Mouse (Mus musculus) midbrain, embryonic 12.5 days (tissue): Measurements from ENCODE around the gene Khdc3. TPM values are rescaled to one million over a fixed set of nuclear protein-coding genes. Genes with fewer than 3 reads are reported as not detected.
"Not testable (repeated sequence)": the region's sequence is repeated elsewhere in the genome, so short reads cannot be mapped to it uniquely, and the experiment has no call there.

Experiments used
- ATAC-seq: fragments of 200-750 bp; cut with Nextera tagmentation; 2 replicates; pipeline ENCODE4 v1.8.0; 2017; ENCODE audit warnings: low read depth, moderate TSS enrichment, moderate library complexity; ENCODE audit not compliant: low FRiP score
- H3K27ac ChIP-seq: fragments of 300-500 bp; sonication (generic); replicated peaks from 2 replicates; pipeline ENCODE4 v1.5.1; 2016; ENCODE audit warnings: mild to moderate bottlenecking
- H3K27me3 ChIP-seq: fragments of 300-500 bp; sonication (generic); 2 replicates; pipeline ENCODE4 v1.6.1; 2016; ENCODE audit warnings: mild to moderate bottlenecking
- H3K36me3 ChIP-seq: fragments of 300-500 bp; sonication (generic); 2 replicates; pipeline ENCODE4 v1.6.1; 2016
- H3K4me1 ChIP-seq: fragments of 300-500 bp; sonication (generic); 2 replicates; pipeline ENCODE4 v1.6.1; 2016
- H3K4me2 ChIP-seq: fragments of 300-500 bp; sonication (generic); replicated peaks from 2 replicates; pipeline ENCODE4 v1.6.1; 2016; ENCODE audit warnings: mild to moderate bottlenecking, moderate library complexity
- H3K4me3 ChIP-seq: fragments of 300-500 bp; sonication (generic); 2 replicates; pipeline ENCODE4 v1.5.1; 2016; ENCODE audit warnings: mild to moderate bottlenecking
- H3K9ac ChIP-seq: fragments of 300-500 bp; sonication (generic); replicated peaks from 2 replicates; pipeline ENCODE4 v1.6.1; 2016; ENCODE audit warnings: mild to moderate bottlenecking, moderate library complexity
- H3K9me3 ChIP-seq: fragments of 300-500 bp; sonication (generic); 2 replicates; pipeline ENCODE4 v1.6.1; 2016; ENCODE audit warnings: mild to moderate bottlenecking
- WGBS: fragments of 180-500 bp; shearing (Covaris S2); methylation state at CpG from one replicate; pipeline ENCODE4 v1.1.7; 2016; 5-methylcytosine and 5-hydroxymethylcytosine counted together
- polyA plus RNA-seq: library from polyadenylated mRNA; unstranded; fragments of >200 nt; fragmentation: Nextera tagmentation; extraction: Ambion mirVana; gene quantifications from 2 replicates; pipeline ENCODE4 v1.2.1, GENCODE M21; 2016

Khdc3 gene
- polyA plus RNA-seq, result not detected in 2 replicates

- H3K27ac ChIP-seq, result no peak within 1 kb of the TSS
- WGBS, result 90% methylated on average over 5 of the region's 5 CpGs
- H3K4me2 ChIP-seq, result no peak within 1 kb of the TSS
- peaks cover 9% of the 10 kb centered on the region; the same call in 1 of the 2 replicates for H3K4me1 ChIP-seq
- H3K4me3 ChIP-seq, result no peak within 1 kb of the TSS
- peaks cover 49% of the 10 kb centered on the region for H3K27me3 ChIP-seq
- no peak for ATAC-seq
- H3K36me3 ChIP-seq, result no peaks in the 10 kb centered on the region
- H3K9ac ChIP-seq, result no peak within 1 kb of the TSS
- H3K9me3 ChIP-seq, result no peaks in the 10 kb centered on the region
These were observed at the start of gene Khdc3 for GRCm38 (mm10) chr9:73101536-73101935. TSS of gene Khdc3 (plus strand) at chr9:73101836.

- no peak overlapping the region for H3K27ac ChIP-seq
- WGBS, result 60% methylated on average over 10 of the region's 10 CpGs
- no peaks in the 10 kb centered on the region for H3K36me3 ChIP-seq
- H3K4me1 ChIP-seq, result no peaks in the 10 kb centered on the region
- H3K9ac ChIP-seq, result no peak overlapping the region
- no peak overlapping the region for H3K4me2 ChIP-seq
- H3K4me3 ChIP-seq, result no peak overlapping the region
- no peaks in the 10 kb centered on the region for H3K9me3 ChIP-seq
- no peaks in the 10 kb centered on the region for H3K27me3 ChIP-seq
- no peak for ATAC-seq
These were observed 46.2 kb upstream of the Khdc3 start for GRCm38 (mm10) chr9:73055441-73055911.

- ATAC-seq, result no peak
- Histone ChIP-seq H3K27ac (no peak overlapping the region), H3K9me3 (no peaks in the 10 kb centered on the region), H3K27me3 (no peaks in the 10 kb centered on the region), H3K4me1 (peaks cover 5% of the 10 kb centered on the region; the same call in 1 of the 2 replicates), H3K4me2 (no peak overlapping the region), H3K9ac (no peak overlapping the region), H3K36me3 (no peaks in the 10 kb centered on the region), H3K4me3 (no peak overlapping the region)
- WGBS, result 95% methylated on average over 4 of the region's 4 CpGs
These were observed 42.4 kb upstream of the Khdc3 start for GRCm38 (mm10) chr9:73059224-73059623.

GRCm38 (mm10) chr9:73063621-73064290, 37.9 kb upstream of the Khdc3 start:
- Histone ChIP-seq H3K27ac (no peak overlapping the region), H3K9ac (no peak overlapping the region), H3K4me2 (peak overlapping the region; percentile 26), H3K4me3 (no peak overlapping the region), H3K9me3 (no peaks in the 10 kb centered on the region), H3K36me3 (no peaks in the 10 kb centered on the region), H3K4me1 (peaks cover 11% of the 10 kb centered on the region; the same call in 1 of the 2 replicates), H3K27me3 (no peaks in the 10 kb centered on the region)
- ATAC-seq, result no peak
- 38% methylated on average over 15 of the region's 15 CpGs for WGBS

GRCm38 (mm10) chr9:73067086-73067485, 34.5 kb upstream of the Khdc3 start:
- Histone ChIP-seq H3K27ac (peak overlapping the region; percentile 35; the same call in 1 of the 2 replicates), H3K4me1 (peaks cover 11% of the 10 kb centered on the region; the same call in 1 of the 2 replicates), H3K36me3 (no peaks in the 10 kb centered on the region), H3K4me2 (peak overlapping the region; percentile 29), H3K27me3 (no peaks in the 10 kb centered on the region), H3K4me3 (no peak overlapping the region), H3K9me3 (no peaks in the 10 kb centered on the region), H3K9ac (0 out of 2 replicates have a peak overlapping the region, but pooled peaks have one; percentile 20)
- 35% methylated on average over 10 of the region's 10 CpGs for WGBS
- ATAC-seq, result peak; percentile 38; the same call in 1 of the 2 replicates

- WGBS, result 76% methylated on average over 6 of the region's 6 CpGs
- no peak for ATAC-seq
- Histone ChIP-seq H3K4me1 (peaks cover 11% of the 10 kb centered on the region; the same call in 1 of the 2 replicates), H3K36me3 (no peaks in the 10 kb centered on the region), H3K9me3 (no peaks in the 10 kb centered on the region), H3K27me3 (no peaks in the 10 kb centered on the region), H3K27ac (no peak overlapping the region), H3K4me2 (no peak overlapping the region), H3K9ac (no peak overlapping the region), H3K4me3 (no peak overlapping the region)
These were observed 33.4 kb upstream of the Khdc3 start for GRCm38 (mm10) chr9:73068230-73068679.

- Histone ChIP-seq H3K4me2 (no peak overlapping the region), H3K27me3 (no peaks in the 10 kb centered on the region), H3K4me3 (no peak overlapping the region), H3K27ac (no peak overlapping the region), H3K36me3 (no peaks in the 10 kb centered on the region), H3K9ac (no peak overlapping the region), H3K9me3 (no peaks in the 10 kb centered on the region), H3K4me1 (peaks cover 7% of the 10 kb centered on the region; the same call in 1 of the 2 replicates)
- no peak for ATAC-seq
- 93% methylated on average over 6 of the region's 6 CpGs for WGBS
These were observed 32.9 kb upstream of the Khdc3 start for GRCm38 (mm10) chr9:73068688-73069087.

- WGBS, result 74% methylated on average over 10 of the region's 10 CpGs
- H3K27me3 ChIP-seq, result no peaks in the 10 kb centered on the region
- ATAC-seq, result no peak
These were observed 30.5 kb upstream of the Khdc3 start for GRCm38 (mm10) chr9:73070971-73071659.

GRCm38 (mm10) chr9:73072426-73072825, 29.2 kb upstream of the Khdc3 start:
- WGBS, result 82% methylated on average over 8 of the region's 8 CpGs
- Histone ChIP-seq H3K4me3 (no peak overlapping the region), H3K27ac (no peak overlapping the region), H3K4me1 (peaks cover under 1% of the 10 kb centered on the region; the same call in 1 of the 2 replicates), H3K4me2 (no peak overlapping the region), H3K9ac (no peak overlapping the region), H3K27me3 (no peaks in the 10 kb centered on the region), H3K9me3 (no peaks in the 10 kb centered on the region), H3K36me3 (no peaks in the 10 kb centered on the region)
- no peak for ATAC-seq

More at GRCm38 (mm10) chr9:73070971-73071659, 30.5 kb upstream of the Khdc3 start:
- Histone ChIP-seq H3K9ac (no peak overlapping the region), H3K36me3 (no peaks in the 10 kb centered on the region), H3K4me1 (peaks cover 5% of the 10 kb centered on the region; the same call in 1 of the 2 replicates), H3K4me2 (no peak overlapping the region), H3K27ac (no peak overlapping the region), H3K9me3 (no peaks in the 10 kb centered on the region), H3K4me3 (no peak overlapping the region)

- Histone ChIP-seq H3K9me3 (no peaks in the 10 kb centered on the region), H3K4me1 (no peaks in the 10 kb centered on the region), H3K27me3 (no peaks in the 10 kb centered on the region), H3K4me2 (no peak overlapping the region), H3K4me3 (no peak overlapping the region), H3K36me3 (no peaks in the 10 kb centered on the region), H3K27ac (no peak overlapping the region), H3K9ac (no peak overlapping the region)
- no peak for ATAC-seq
- 93% methylated on average over 5 of the region's 5 CpGs for WGBS
These were observed 28.5 kb upstream of the Khdc3 start for GRCm38 (mm10) chr9:73073169-73073568.

- H3K27ac ChIP-seq, H3K9me3 ChIP-seq, H3K4me1 ChIP-seq, ATAC-seq, H3K4me3 ChIP-seq, H3K36me3 ChIP-seq, H3K27me3 ChIP-seq, H3K4me2 ChIP-seq, H3K9ac ChIP-seq: not testable (repeated sequence)
- WGBS, result 88% methylated on average over 11 of the region's 12 CpGs
These were observed 22.3 kb upstream of the Khdc3 start for GRCm38 (mm10) chr9:73079349-73079748.

- WGBS, result 37% methylated on average over 7 of the region's 7 CpGs
- Histone ChIP-seq H3K9ac (no peak overlapping the region), H3K9me3 (no peaks in the 10 kb centered on the region), H3K4me1 (no peaks in the 10 kb centered on the region; the same call in 1 of the 2 replicates), H3K27ac (no peak overlapping the region), H3K27me3 (no peaks in the 10 kb centered on the region; the same call in 1 of the 2 replicates), H3K4me3 (no peak overlapping the region), H3K4me2 (no peak overlapping the region), H3K36me3 (no peaks in the 10 kb centered on the region)
- ATAC-seq, result no peak
These were observed 21.8 kb upstream of the Khdc3 start for GRCm38 (mm10) chr9:73079801-73080325.
